Mouse (Mus musculus): ENCODE results near the gene Spp1.

GRCm38 (mm10) chr5:104422039-104422438 lies 12.9 kb upstream of the Spp1 start:
- no peak for TF ChIP-seq POLR2A (IDR thresholded peaks at IDR 0.05; ENCODE audit: borderline replicate concordance, extremely low read depth, low read depth, low read length)
- no peak for TF ChIP-seq CTCF (IDR thresholded peaks at IDR 0.05; ENCODE audit: insufficient read depth, low read length)
